Mouse (Mus musculus) ES-E14 (cell line): ENCODE data around the gene Spast. TPM values are rescaled to one million over a fixed set of nuclear protein-coding genes. Genes with fewer than 3 reads are reported as not detected.

Experiments
- DNase-seq: peaks from one replicate; pipeline ENCODE4 v3.0.0-alpha.2; 2013; ENCODE audit warnings: low read depth, low spot score
- H3K27ac ChIP-seq: 2 replicates; pipeline ENCODE4 v1.5.1; 2012; ENCODE audit warnings: low read depth, mild to moderate bottlenecking, low read length, moderate library complexity, mixed read lengths; ENCODE audit not compliant: poor library complexity, insufficient read depth, severe bottlenecking
- H3K36me3 ChIP-seq: 2 replicates; pipeline ENCODE4 v1.6.1; 2012; ENCODE audit warnings: mild to moderate bottlenecking, low read length, moderate library complexity, mixed read lengths; ENCODE audit not compliant: control insufficient read depth, poor library complexity, insufficient read depth, severe bottlenecking
- H3K4me1 ChIP-seq, 2 experiments: fragments of 150-350 bp in 1 of 2; sonication (generic) in 1 of 2; 2 replicates each; pipeline ENCODE4 v1.6.1; 2012; ENCODE audit warnings: low read length in 2 of 2, mild to moderate bottlenecking in 1 of 2, mixed read lengths in 1 of 2; ENCODE audit not compliant: control insufficient read depth in 2 of 2, insufficient read depth in 2 of 2, poor library complexity in 1 of 2
- H3K4me3 ChIP-seq, 2 experiments: fragments of 150-350 bp in 1 of 2; sonication (generic) in 1 of 2; 2 replicates each; pipeline ENCODE4 v1.5.1; 2012; ENCODE audit warnings: low read length in 2 of 2, low read depth in 1 of 2, mild to moderate bottlenecking in 1 of 2, mixed read lengths in 1 of 2; ENCODE audit not compliant: insufficient read depth in 1 of 2, poor library complexity in 1 of 2, severe bottlenecking in 1 of 2
- H3K9ac ChIP-seq: 2 replicates; pipeline ENCODE4 v1.6.1; 2012; ENCODE audit warnings: low read depth, mild to moderate bottlenecking, low read length, mixed read lengths; ENCODE audit not compliant: poor library complexity, insufficient read depth, severe bottlenecking
- H3K9me3 ChIP-seq: fragments of 150-350 bp; sonication (generic); 2 replicates; pipeline ENCODE4 v1.6.1; 2012; ENCODE audit warnings: low read depth, mild to moderate bottlenecking, low read length; ENCODE audit not compliant: control insufficient read depth, insufficient read depth
- CHD2 ChIP-seq: IDR thresholded peaks from 2 replicates; pipeline ENCODE4 v1.6.1; 2014; ENCODE audit warnings: mild to moderate bottlenecking, low read depth, low read length, inconsistent platforms
- HCFC1 ChIP-seq: IDR thresholded peaks from 2 replicates; pipeline ENCODE4 v1.6.1; 2012; ENCODE audit warnings: low read length, inconsistent platforms, borderline replicate concordance; ENCODE audit not compliant: insufficient read depth
- MAFK ChIP-seq: IDR thresholded peaks from 2 replicates; pipeline ENCODE4 v1.6.1; 2014; ENCODE audit warnings: mild to moderate bottlenecking, low read depth, low read length, inconsistent platforms; ENCODE audit not compliant: insufficient read depth
- ZC3H11A ChIP-seq: IDR thresholded peaks from 2 replicates; pipeline ENCODE4 v1.6.1; 2012; ENCODE audit warnings: low read depth, mild to moderate bottlenecking, inconsistent platforms, low read length, borderline replicate concordance
- ZNF384 ChIP-seq: IDR thresholded peaks from 2 replicates; pipeline ENCODE4 v1.6.1; 2012; ENCODE audit warnings: low read depth, low read length, inconsistent platforms
- in situ Hi-C, 2 experiments: fragments of 600-800 bp; cut with MboI; formaldehyde crosslinking; loops; one replicate each; pipeline ENCODE4 v1.15.1; 2025; ENCODE audit warnings: low sequenced_read_pairs in 2 of 2, inconsistent platforms in 1 of 2; ENCODE audit not compliant: unreplicated experiment in 2 of 2
- total RNA-seq: library from RNA; depleted of rRNA; stranded (reverse); fragments of 300-350 nt; gene quantifications from 2 replicates; pipeline ENCODE4 v1.2.3, GENCODE M21; 2012

Gene Spast
- total RNA-seq, 1 experiment: 39.0 TPM

DNA sequence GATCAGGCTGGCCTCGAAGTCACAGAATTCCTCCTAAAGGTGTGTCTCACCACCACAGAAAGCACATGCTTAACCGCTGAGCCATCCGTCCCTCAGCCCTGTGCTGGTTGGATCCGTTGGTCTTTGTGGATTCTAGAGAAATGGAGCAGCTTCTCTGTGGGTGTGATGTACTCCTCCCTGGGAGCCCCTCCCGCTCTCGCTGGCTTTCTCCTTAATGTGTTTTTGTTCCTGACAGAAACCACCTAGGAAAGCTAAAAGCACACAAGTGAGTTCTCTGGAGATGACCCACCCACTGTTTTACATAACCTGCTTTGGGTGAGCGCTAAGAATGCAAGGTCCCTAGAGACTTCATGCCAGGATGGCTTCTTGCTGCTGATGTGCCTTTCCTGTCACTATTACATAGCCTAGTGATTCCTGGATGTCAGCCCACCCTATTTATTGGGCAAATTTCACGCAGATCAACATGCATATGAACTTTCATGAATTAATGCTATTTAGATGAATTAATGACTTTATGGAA, 78.1 kb downstream of the Spast start:
- no peaks in the 10 kb centered on the region for H3K9me3 ChIP-seq
- peaks cover 11% of the 10 kb centered on the region for H3K36me3 ChIP-seq
- peaks cover 2 to 9% of the 10 kb centered on the region in 2 experiments; a peak in 2 of 4 replicates for H3K4me1 ChIP-seq
- peak; percentile 41 for DNase-seq
- TF ChIP-seq CHD2 (no peak), HCFC1 (no peak), ZC3H11A (no peak), ZNF384 (no peak), MAFK (no peak)
- in situ Hi-C loops: no loop called here
- H3K9ac ChIP-seq: no peak overlapping the region
- H3K27ac ChIP-seq: peak overlapping the region; percentile 72
- H3K4me3 ChIP-seq: no peak overlapping the region

DNA sequence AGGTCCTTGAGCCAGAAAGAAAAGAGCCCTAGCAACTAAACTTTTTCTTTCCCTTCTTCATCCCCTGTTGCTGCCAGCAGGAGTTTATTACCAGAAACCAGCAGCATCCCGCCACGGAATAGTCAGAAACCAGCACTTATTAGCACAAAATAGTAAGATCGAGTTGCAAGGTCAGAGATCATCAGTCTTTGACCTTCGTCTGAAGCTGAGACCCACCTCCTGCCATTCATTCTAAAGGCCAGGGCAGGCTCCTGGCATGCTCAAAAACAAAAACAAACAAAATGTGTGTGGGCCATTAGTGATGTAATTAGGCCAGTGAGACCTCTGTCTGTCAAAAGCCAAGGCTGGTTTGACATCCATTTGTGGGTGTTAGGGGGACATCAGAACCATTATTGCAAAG, 79.4 kb downstream of the Spast start:
- DNase-seq: no peak
- Histone ChIP-seq H3K9me3 (no peaks in the 10 kb centered on the region), H3K36me3 (peaks cover 12% of the 10 kb centered on the region), H3K4me3 (no peak overlapping the region), H3K27ac (peak overlapping the region; percentile 25), H3K9ac (no peak overlapping the region), H3K4me1 (peaks cover 2 to 7% of the 10 kb centered on the region in 2 experiments; a peak in 2 of 4 replicates)
- TF ChIP-seq ZNF384 (no peak), MAFK (no peak), CHD2 (no peak)
- in situ Hi-C loops: no loop called here

DNA sequence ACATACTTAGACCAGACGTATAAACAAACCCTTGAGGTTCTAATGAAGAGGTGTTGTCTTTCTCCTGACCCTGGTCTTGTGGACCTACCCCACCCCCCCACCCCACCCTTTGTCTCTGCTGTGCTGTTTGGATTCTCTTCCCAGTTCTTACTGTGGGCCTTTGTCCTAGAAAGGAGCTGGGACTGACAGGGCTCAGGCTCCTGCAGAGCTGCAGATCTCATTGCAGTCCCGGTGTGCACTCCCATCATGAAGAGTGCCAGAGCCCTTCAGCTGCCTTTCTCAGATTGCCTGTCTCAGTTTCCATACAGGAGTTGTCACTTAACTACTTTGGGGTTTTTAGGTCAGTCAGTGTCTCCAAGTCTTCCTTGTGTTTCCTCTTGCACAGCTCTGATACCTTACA, 81.9 kb downstream of the Spast start:
- in situ Hi-C loops: no loop called here
- Histone ChIP-seq H3K4me1 (peaks cover 2 to 3% of the 10 kb centered on the region in 2 experiments; a peak in 2 of 4 replicates), H3K9ac (no peak overlapping the region), H3K27ac (no peak overlapping the region; the same call in 1 of the 2 replicates), H3K4me3 (no peak overlapping the region), H3K9me3 (no peaks in the 10 kb centered on the region), H3K36me3 (peaks cover 16% of the 10 kb centered on the region)
- DNase-seq: no peak
- TF ChIP-seq ZNF384 (no peak), MAFK (no peak), CHD2 (no peak), HCFC1 (no peak), ZC3H11A (no peak)

DNA sequence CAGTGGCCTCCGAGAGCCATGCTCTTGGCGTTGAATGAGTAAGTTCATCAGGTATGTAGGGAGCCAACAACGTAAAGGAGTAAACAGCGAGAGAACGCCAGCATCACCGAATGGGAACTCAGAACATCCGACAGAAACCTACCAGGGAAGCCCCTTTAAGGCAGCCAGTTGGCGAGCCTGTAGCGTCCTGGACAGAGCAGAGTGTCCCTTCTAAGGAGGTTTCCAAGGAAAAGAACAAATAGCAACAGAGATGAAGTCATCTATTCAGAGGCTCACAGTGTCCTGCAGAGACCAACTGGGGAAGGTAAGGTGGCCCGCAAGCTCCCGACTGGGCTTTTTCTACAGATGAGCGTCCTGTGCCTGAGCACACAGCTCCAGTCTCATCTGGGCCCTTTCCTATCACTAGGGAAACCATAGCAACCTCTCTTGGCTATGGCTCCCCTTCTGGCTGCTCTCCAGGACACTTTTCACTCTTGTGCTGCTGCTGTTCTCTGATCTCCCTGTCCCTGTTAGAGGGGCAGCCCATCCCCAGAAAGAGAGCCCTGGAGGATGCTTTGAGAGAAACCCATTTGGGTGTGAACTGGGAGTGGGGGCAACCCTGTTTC, 85.7 kb downstream of the Spast start:
- H3K27ac ChIP-seq: no peak overlapping the region
- peaks cover 14% of the 10 kb centered on the region for H3K36me3 ChIP-seq
- no peak overlapping the region for H3K9ac ChIP-seq
- no peaks in the 10 kb centered on the region for H3K9me3 ChIP-seq
- TF ChIP-seq ZNF384 (no peak), MAFK (no peak), CHD2 (no peak), ZC3H11A (no peak), HCFC1 (no peak)
- no peak overlapping the region for H3K4me3 ChIP-seq
- H3K4me1 ChIP-seq: no peaks in the 10 kb centered on the region; a peak in 1 of 4 replicates
- no peak for DNase-seq
- in situ Hi-C loops: no loop called here

DNA sequence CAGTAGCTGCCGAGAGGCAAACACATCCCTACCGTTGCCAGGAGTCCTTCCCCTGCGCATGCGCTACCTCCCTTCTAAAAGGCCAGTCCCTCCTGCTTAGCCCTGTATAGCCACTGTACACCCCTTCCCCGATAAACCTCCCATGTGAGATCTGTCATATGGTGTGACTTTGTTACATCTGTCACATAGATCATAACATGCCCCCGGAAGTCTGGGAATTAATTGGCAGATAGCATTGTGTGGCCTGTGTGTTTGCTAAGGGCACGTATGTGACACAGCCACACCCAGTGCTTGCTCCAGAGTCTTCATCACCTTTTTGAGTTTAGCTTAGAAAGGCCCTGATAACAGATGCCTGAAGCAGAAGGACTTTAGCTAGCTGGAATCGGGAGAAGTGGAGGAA, 91.3 kb downstream of the Spast start:
- peaks cover 0 to 13% of the 10 kb centered on the region in 2 experiments; a peak in 1 of 4 replicates for H3K4me1 ChIP-seq
- TF ChIP-seq ZC3H11A: no peak
- TF ChIP-seq CHD2: no peak
- no peak for TF ChIP-seq ZNF384
- TF ChIP-seq MAFK: no peak
- TF ChIP-seq HCFC1: no peak
- no peak for DNase-seq
- H3K9me3 ChIP-seq: no peaks in the 10 kb centered on the region
- in situ Hi-C loops: no loop called here
- H3K36me3 ChIP-seq: no peaks in the 10 kb centered on the region; the same call in 1 of the 2 replicates
- H3K4me3 ChIP-seq: no peak overlapping the region
- H3K27ac ChIP-seq: no peak overlapping the region
- H3K9ac ChIP-seq: no peak overlapping the region
